Mouse (Mus musculus) inflammation-experienced regulatory T-cells, adult 16 weeks (primary cell): Measurements from ENCODE around the gene Fbxo40. TPM values are rescaled to one million over a fixed set of nuclear protein-coding genes. Genes with fewer than 3 reads are reported as not detected.

Experiments used
- polyA plus RNA-seq: library from polyadenylated mRNA; unstranded; fragments of 100-300 nt; shearing (Covaris generic); gene quantifications from one replicate; pipeline ENCODE4 v1.2.1, GENCODE M21; 2017

The Fbxo40 gene
- polyA plus RNA-seq, result 0.13 TPM

GRCm38 (mm10) chr16:36989999-36990625, at the start of gene Fbxo40:
Gene Fbxo40, minus strand, starts transcription at chr16:36990467.

GRCm38 (mm10) chr16:37011061-37011921, 21.0 kb upstream of the Fbxo40 start, which contains the start of gene Polq:
Gene Polq, plus strand, starts transcription at chr16:37011786.

GRCm38 (mm10) chr16:36934841-36935620, 55.2 kb downstream of the Fbxo40 start, which contains the start of gene Hcls1:
Gene Hcls1, plus strand, starts transcription at chr16:36934983.

Other genes starting within 250 kb of the Fbxo40 start
- 22.0 TPM for gene Slc15a2, start 205.5 kb downstream of the Fbxo40 start, polyA plus RNA-seq
- gene Iqcb1, start 162.1 kb downstream of the Fbxo40 start, polyA plus RNA-seq, result 20.0 TPM
- 0.72 TPM for gene Eaf2, start 115.5 kb downstream of the Fbxo40 start, polyA plus RNA-seq
- gene Golgb1, start 115.3 kb downstream of the Fbxo40 start, polyA plus RNA-seq, result 53.8 TPM
- 188 TPM for gene Hcls1, start 55.5 kb downstream of the Fbxo40 start, polyA plus RNA-seq
- 1.9 TPM for gene Polq, start 21.3 kb upstream of the Fbxo40 start, polyA plus RNA-seq